Mouse (Mus musculus): Measurements from ENCODE around the gene Tcf20.

DNA sequence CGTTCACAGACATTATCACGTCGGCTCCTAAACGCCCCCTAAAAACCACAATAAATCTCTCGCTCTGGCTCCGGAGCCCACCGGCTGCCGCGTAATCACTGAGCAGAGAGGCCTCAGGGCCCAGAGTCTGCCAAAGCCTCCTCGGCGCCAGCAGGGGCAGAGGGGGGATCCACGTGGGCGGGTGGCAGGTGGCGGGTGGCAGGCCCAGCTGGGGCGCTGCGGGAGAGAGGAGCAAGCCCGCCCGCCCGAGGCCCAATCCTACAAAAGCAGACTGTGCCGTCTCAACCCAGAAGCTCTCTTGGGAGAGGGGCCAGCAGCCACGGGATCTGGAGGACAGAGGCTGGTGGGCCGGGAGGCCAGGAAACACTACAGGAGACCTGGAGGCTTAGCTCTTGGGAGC lies 19.2 kb downstream of the Tcf20 start:
- TF ChIP-seq CTCF (IDR thresholded peaks at IDR 0.05; ENCODE audit: low read depth) (no peak), EP300 (IDR thresholded peaks at IDR 0.05; ENCODE audit: low read depth) (no peak)
